Mouse (Mus musculus) natural killer cell, adult 2 months (primary cell): ENCODE measurements around the gene Zfp330.

Source experiments
- DNase-seq, 2 experiments: peaks; one replicate each; pipeline ENCODE4 v3.0.0; 2022; ENCODE audit warnings: low spot score in 2 of 2

Gene Zfp330

GRCm38 (mm10) chr8:82774093-82774422 is at the start of gene Zfp330:
Gene Zfp330 (minus strand): TSS chr8:82774160.
- peak; percentile 89 to 91 for DNase-seq

- no peak for DNase-seq
These were observed 4.0 kb upstream of the Zfp330 start for GRCm38 (mm10) chr8:82777945-82778344.

GRCm38 (mm10) chr8:82777406-82777805 is 3.4 kb upstream of the Zfp330 start:
- no peak for DNase-seq

DNA sequence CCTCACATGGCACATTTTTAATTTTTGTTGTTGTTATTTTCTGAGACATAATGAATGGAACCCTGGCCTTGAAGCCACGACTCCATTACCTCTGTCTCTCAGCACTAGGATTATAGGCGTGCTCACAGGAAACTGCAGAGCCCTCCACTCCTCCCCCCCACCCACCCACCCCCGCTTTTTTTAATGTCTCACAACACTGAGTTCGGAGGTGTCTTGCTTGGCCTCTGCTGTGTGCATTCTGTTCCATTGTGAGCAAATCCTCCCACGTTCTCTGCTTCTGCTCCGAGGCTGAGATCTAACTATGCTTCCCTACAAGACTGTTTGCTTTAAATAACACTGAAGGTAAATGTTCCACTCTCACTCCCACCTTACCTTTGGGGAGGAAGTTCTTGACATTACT is 522 bp upstream of the Zfp330 start:
- DNase-seq = no peak

DNA sequence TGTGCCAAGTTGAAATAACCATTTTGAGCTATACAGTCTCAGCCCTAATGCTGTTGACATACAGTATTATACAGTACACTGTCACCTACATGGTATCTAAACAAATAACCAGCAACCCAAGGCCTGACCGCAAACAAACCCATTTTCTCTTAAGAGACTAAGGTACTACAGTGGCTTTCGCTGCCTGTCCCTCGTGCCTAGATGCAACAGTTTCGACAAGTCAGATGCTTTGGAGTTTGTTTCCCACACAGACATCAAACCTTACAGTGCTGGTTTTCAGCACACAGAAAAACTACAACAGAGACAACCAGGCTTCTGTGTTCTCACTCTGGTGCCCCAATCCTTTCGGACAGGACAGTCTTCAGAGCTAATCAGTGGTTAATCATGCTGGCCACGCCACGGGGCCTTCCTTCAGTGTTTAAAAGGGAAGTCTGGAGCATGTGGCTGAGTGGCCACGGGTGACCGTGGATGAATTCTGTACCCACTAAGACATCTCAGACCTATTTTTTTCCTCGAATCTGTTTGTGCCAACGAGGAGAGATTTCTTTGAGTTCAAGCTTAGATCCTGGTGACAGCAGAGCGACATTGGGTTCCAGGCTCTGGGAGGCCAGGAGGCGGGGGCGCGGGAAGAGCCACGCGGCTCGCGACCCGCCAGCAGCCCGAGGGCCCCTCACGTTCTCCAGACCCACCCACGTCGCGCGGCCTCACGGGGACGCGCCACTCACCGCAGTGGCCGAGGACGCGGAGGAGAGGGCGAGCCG is 448 bp downstream of the Zfp330 start:
- no peak for DNase-seq

- DNase-seq = no peak
These were observed 3.1 kb downstream of the Zfp330 start for GRCm38 (mm10) chr8:82770886-82771285.

DNA sequence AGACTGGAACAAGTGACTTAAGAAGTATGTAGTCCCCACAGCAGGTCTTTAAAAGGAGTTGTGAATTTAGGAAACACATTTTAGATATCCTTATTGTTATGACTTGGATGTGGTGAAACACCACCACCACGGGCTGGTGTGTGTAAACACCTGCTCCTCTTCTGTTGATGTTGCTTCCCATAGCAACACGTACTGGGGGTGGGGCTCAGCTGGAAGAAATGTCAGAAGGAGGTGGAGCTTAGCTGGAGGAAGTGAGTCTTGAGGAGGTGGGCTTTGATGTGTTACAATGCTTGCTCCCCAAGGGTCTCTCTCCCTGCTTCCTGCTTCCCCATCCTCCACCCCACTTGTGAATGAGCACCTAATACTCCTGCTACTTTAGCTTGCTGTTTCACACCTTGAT is 14.9 kb downstream of the Zfp330 start:
- DNase-seq = peak in 1 of 2 experiments; percentile 5

- no peak for DNase-seq
These were observed 19.0 kb downstream of the Zfp330 start for GRCm38 (mm10) chr8:82754946-82755345.

DNA sequence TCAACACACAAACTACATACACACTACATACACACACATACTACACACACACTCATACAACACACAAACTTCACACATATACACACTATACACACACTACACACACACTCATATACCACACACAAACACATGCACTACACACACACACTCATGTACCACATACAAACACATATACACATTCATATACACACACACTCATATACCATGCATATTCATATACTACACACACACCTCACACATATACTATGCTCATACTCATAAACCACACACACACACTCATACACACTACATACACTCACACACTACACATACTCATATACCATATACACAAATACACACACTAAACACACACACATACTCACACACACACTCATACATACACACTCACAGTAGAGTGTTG is 27.3 kb downstream of the Zfp330 start:
- no peak for DNase-seq

DNA sequence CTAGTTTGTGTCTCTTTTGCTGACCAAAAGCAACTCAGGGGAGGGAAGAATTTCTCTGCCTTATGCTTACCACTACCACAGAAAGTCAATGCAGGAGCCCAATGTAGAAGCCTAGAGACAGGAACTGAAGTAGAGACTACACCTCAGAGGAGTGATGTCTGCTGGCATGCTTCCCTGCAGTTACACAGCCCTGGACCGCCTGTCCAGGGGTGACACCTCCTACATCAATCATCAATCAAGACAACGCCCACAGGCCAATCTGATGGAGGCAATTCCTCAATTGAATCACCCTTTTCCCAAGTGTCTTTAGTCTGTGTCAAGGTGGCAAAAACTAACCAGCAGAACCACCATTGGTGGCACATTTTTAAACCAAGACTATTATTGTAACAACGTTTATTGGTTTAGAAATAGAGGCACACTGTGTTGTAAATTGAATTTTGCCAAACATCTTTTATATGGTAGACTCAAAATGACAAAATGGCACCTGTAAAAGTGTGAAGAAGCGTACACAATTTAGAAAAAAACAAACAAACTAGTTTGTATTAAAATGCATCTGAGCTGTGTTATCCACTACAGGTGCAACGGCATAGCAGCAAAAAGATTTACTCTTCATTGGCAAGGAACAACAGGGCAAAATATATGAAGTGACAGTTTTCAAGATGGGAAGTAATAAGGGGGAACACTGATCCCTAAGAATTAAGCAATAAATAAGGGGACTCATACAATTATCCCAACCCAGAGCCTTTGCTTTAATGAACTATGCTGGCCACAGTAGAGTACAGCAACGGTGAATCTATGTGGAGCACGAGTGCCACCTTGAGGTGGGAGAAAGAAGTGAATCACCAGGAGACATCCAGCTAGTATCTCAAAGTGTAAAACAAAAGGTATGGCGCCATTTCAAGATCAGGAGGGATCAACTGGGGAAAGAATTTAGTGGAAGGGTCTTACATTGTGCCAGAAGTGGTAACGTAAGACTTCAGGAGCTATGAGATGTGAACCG is 29.8 kb downstream of the Zfp330 start:
- peak; percentile 35 to 60 for DNase-seq
